Mouse (Mus musculus) cerebellum, adult 9-10 months (tissue): ENCODE results near the gene Dapp1.
"Not testable (repeated sequence)": the region's sequence is repeated elsewhere in the genome, so short reads cannot be mapped to it uniquely, and the experiment has no call there.

Experiments
- DNase-seq: peaks from one replicate; pipeline ENCODE4 v3.0.0; 2022

Gene Dapp1

DNA sequence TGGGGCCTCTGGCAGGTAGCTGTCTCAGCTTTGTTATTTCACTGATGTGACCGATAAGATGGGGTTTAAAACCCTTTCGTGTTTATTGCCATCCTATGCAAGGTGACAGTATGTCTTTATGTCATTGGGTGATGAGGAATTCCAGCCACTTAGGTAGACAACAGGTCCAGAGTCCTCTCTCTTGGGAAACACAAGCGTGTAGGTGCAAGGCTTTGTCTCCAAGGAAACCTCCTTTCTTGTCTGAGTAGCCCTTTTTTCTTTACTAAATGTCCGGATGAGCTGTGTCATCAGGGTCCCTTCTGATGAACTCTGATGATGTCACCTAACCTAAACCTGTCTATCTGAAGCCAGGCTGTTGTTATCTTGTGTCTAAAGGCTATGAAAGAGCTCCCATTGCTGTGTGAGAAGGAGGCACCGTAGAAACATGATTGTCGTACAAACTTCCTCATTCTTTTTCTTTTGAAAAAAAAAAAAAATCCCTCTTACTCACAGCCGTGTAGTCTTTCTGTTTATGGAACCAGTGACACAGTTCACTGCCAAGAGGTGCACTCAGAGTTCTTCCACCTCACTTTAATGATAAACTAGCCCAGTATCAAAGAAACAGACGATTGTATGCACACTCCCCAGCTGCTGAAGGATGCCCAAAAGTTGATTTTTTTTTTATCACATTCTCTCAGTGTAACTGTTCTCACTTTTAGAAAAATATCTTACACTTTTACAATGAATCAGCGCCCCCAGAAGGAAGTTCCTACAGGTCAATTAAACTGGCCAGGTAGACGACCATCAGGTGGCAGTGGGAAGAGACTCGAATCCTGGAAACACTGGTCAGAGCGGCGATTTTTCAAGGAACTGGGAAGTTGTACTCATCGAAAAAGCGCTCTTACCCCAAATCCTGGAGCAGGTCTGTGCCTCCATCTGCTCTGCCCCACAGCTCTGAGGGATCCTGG is 637 bp downstream of the Dapp1 start:
- DNase-seq, result no peak

GRCm38 (mm10) chr3:137978233-137978632 is 3.1 kb downstream of the Dapp1 start:
- DNase-seq, result no peak

GRCm38 (mm10) chr3:137977629-137978041 is 3.7 kb downstream of the Dapp1 start:
- no peak for DNase-seq

DNA sequence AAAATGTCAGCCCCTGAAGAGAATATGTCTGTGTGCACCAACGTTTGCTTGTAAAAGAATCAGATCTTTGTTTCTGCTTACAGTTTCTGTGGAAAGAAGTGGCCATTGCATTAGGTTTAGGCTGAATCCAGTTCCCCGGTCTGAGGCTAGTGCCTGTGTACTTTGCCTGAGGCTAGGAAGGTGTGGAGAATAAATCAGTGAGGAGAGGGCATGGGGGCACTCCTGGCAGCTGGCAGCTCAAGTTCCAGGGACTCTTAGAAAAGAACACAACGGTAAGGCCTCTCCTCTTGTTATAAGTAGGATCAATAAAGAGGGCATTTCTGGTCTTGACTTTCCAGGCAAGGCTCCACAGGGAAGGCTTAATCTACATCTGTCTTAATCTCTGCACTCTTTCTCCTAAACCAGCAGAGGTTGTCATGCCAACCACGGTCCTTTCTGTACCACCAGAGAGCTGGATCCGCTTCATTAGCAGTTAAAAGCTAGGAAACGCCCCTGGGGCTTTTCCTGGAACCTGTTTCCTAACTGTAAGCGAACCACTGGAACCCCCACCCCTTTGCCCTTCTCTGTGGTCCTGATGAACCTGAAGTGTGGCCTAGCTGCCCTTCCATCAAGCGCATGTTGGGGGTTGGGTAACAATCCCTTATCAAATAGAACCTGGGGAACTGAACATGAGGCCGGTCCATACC is 4.3 kb downstream of the Dapp1 start:
- no peak for DNase-seq

DNA sequence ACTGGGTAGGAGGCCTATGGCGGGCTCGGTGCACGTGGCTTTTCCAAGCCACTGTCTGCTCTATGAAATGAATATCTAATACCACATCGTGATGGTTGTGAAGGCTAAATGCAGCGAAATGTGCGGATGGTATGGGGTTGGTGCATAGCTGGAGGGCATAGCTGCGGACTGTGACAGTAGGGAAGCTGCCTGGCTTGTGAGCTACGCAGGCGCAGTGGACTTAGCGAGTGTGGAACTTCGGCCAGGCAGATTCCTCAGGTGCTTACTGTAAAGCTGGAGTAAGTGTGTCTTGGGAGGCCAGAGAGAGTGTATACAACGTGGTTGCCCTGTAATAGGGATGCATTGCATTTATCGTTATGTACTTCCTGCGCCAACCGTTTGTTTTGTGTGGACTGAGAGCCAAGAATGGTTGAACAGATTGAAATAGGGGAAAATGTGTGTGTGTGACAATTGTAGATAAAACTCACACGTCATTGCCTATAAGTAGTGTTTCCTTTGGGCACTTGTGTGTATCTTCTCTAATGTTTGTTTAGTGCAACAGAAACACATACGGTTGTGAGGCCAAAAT is 5.4 kb downstream of the Dapp1 start:
- DNase-seq, result no peak

DNA sequence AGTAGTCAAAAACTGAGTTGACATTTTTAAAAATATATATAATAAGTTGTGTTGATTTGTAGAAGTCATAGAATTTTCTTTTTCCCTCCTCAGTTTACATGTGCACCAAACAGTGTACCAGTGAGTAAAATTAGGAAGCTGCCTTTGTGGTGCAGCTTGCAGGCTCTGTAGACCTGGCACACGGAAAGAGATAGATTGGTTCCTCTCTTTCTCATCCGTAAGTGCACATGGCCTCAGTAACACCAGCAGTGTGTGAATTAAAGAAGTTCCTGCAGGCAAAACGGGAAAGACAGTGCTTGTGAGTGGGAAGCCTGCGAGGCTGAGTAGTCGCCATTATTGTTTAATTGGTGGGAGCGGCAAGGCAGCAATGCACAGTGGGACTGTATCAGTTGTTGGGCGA is 5.9 kb downstream of the Dapp1 start:
- no peak for DNase-seq

DNA sequence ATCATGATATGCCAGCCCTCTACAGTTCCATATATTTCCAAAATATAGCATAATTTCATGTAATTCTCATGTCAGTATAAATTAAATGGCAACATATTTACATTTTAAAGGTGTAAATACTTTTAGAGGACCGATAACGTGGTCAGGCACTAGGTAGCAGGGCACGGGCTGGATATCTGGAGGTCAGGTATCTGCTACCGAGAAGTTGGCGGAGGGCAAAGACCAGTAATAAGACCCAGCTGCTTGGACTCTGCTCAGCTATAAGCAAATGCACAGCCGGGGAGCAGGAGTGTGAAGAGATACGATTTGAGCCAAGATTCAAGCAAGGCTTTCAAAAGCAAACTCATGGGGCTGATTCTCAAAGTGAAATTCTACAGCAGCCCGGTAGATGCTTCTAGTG is 7.0 kb downstream of the Dapp1 start:
- no peak for DNase-seq

- no peak for DNase-seq
These were observed 8.4 kb downstream of the Dapp1 start for GRCm38 (mm10) chr3:137972989-137973388.

- DNase-seq, result no peak
These were observed 9.1 kb downstream of the Dapp1 start for GRCm38 (mm10) chr3:137972224-137972623.

DNA sequence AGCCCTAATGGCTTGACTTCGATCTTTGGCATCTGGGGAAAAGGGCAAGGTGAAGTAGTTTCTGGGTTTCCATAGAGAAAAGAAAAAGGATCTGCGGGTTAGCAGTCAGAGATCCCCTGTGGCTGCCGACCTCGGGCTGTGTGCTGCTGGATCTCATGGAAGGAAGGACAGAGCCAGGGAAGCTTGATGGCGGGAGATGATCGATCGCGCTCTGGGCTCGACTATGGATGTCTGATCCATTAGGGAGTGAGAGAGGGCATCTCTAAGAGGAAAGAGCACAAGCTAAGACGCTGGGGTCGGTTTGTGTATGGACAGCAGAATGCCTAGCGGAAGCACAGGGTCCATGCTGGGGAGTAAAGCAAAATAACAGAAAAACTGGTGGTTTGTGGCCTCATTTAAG is 11.4 kb downstream of the Dapp1 start:
- DNase-seq, result no peak

- DNase-seq, result no peak
These were observed 12.4 kb downstream of the Dapp1 start for GRCm38 (mm10) chr3:137968820-137969486.

DNA sequence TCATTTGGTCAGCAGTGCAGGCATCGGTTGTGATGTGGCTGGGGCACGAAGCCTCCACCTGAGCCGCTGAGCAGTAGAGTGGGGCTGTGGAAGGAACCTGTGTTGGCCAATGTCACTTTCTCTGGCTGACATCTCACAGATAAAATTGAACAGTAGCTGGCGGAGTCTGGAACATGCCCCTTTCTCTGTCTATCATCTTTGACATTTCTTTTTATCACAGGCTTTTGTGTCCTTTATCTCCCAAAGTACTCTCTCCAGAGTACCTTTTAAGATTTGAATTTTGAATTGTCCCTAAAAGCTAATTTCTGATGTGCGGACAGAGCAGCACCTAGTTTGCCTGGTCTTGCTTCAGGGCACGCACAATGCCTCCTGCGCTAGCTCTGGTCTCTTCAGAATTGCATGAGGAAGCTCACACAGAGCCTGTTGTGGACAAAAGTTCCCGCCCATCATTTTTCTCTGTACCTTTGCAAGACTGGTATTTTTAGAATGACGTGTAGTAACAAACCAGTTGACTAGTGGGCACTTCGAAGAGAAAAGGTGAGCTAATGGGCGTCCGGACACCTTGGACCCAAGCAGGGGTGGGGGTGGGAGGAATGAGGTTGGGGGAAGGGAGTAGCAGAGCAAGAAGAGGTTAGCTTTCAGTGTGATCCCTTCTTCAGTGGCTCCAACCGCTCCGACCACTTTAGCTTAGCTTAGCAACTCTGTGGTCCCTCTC is 13.1 kb downstream of the Dapp1 start:
- no peak for DNase-seq

- not testable (repeated sequence) for DNase-seq
These were observed 17.3 kb downstream of the Dapp1 start for GRCm38 (mm10) chr3:137964014-137964413.

DNA sequence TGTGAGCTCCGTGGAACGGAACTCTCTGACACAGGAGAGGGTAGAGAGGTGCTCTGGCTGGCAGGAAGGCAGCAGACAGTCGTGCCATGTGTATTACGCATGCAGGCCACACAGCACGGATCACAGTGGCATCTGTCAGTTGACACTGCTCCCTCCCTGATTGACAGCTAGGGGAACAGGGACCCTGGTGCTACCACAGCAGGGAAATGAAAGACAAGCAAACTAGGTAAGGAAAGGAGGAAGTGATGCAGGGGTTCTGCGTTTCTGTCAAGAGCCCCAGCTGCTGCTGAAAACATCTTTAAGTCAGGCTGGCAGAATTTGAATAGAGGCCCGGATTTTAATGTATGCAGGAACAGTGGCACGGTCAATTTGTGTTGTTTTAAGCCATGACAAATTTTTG is 17.8 kb downstream of the Dapp1 start:
- no peak for DNase-seq

GRCm38 (mm10) chr3:137961736-137962385 is 19.5 kb downstream of the Dapp1 start:
- peak; percentile 70 for DNase-seq

GRCm38 (mm10) chr3:137959456-137959855 is 21.9 kb downstream of the Dapp1 start:
- no peak for DNase-seq

DNA sequence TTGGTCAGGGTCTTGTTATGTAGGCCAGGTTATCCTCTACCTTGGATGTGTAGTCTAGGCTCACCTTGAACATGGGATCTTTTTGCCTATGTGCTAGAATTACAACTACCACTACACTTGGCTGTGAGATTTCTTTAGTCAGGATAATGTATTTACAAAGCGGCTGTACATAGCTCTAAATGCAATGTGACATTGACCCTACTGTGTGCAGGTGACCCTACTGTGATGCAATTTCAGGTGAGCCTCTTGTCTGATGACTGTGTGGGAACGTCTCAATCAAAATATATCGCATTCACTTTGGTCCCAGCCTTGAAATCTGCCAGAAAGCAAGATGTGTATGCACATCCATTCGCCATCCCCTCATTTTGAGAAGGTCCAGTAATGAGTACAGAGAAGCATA is 23.0 kb downstream of the Dapp1 start:
- no peak for DNase-seq

DNA sequence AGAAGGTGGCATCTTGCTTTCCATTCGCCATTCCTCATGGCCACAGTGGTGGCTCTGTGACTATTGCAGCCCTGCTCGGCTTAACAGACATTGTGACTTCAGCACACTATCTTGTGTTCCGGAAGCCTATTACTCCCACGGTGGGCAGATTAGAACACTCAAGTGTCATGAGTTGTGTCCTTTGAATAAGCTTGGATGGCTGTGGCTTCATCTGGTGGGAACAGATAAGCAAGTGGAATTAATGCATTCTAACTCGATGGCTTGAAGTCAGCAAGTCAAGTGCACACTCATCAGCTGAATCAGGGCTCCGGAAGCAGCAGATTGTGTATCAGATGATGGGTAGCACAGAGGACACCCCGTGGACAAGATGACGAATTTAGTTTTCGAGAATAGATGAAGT is 23.5 kb downstream of the Dapp1 start:
- DNase-seq, result no peak

DNA sequence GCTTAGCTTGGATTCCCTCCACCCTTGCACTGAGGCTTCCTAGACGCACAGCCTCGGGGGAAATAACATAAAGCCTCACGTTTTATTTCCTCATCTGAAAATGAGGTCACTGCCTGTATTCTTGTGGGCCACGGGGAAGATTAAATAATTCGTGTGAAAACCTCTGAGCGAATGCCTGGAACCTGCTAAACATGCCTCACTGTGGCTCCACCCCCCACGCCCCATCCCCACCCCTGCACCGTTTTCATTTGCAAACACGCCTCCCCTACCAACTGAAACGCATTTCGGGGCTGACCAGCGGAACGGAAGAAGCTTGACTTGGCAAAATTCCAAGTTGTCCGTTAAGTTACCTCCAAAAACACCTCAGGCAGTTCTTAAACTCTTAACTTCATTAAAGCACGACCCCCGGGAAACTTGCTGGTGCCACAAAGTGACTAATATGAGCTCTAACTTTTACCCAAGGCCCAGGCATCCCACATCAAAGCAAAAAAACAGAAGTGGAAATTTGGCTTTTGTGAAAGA is 25.7 kb downstream of the Dapp1 start:
- DNase-seq, result no peak

GRCm38 (mm10) chr3:137954256-137954916 is 27.0 kb downstream of the Dapp1 start:
- no peak for DNase-seq
